Mouse (Mus musculus) heart, postnatal 0 days (tissue): ENCODE measurements at regions not wholly inside any gene's neighbourhood (a gene's known extent, or its start where the extent isn't known, plus 50 kb on each side); places are given as distances from the start of the nearest gene placed in this dataset. TPM values are rescaled to one million over a fixed set of nuclear protein-coding genes. Genes with fewer than 3 reads are reported as not detected.

Source experiments
- ATAC-seq: fragments of 200-750 bp; cut with Nextera tagmentation; 2 replicates; pipeline ENCODE4 v1.8.0; 2017; ENCODE audit warnings: low read depth, moderate number of reproducible peaks, moderate library complexity; ENCODE audit not compliant: insufficient read depth
- DNase-seq: peaks from one replicate; pipeline ENCODE4 v3.0.0-alpha.2; 2016; ENCODE audit warnings: low spot score
- H3K27ac ChIP-seq: fragments of 300-500 bp; sonication (generic); 2 replicates; pipeline ENCODE4 v1.5.1; 2014; ENCODE audit warnings: low read depth, mild to moderate bottlenecking
- H3K27me3 ChIP-seq: fragments of 300-500 bp; sonication (generic); 2 replicates; pipeline ENCODE4 v1.6.1; 2014; ENCODE audit warnings: low read length, mixed read lengths; ENCODE audit not compliant: control insufficient read depth, insufficient read depth
- H3K36me3 ChIP-seq: fragments of 300-500 bp; sonication (generic); replicated peaks from 2 replicates; pipeline ENCODE4 v1.6.1; 2014; ENCODE audit warnings: low read length, mixed read lengths; ENCODE audit not compliant: control insufficient read depth, insufficient read depth
- H3K4me1 ChIP-seq: fragments of 300-500 bp; sonication (generic); 2 replicates; pipeline ENCODE4 v1.6.1; 2014; ENCODE audit warnings: antibody characterized with exemption; ENCODE audit not compliant: control insufficient read depth, insufficient read depth
- H3K4me2 ChIP-seq: fragments of 300-500 bp; sonication (generic); 2 replicates; pipeline ENCODE4 v1.6.1; 2014; ENCODE audit warnings: low read depth, mild to moderate bottlenecking, low read length, moderate library complexity
- H3K4me3 ChIP-seq: fragments of 300-500 bp; sonication (generic); 2 replicates; pipeline ENCODE4 v1.5.1; 2014; ENCODE audit warnings: low read depth, low read length
- H3K9ac ChIP-seq: fragments of 300-500 bp; sonication (generic); replicated peaks from 2 replicates; pipeline ENCODE4 v1.6.1; 2014; ENCODE audit warnings: low read depth, low read length, mixed read lengths
- H3K9me3 ChIP-seq: fragments of 300-500 bp; sonication (generic); replicated peaks from 2 replicates; pipeline ENCODE4 v1.6.1; 2016; ENCODE audit warnings: low read length; ENCODE audit not compliant: control insufficient read depth
- CTCF ChIP-seq: IDR thresholded peaks from 2 replicates; pipeline ENCODE4 v1.5.1; 2016; ENCODE audit warnings: antibody characterized with exemption, control low read depth, low read depth
- EP300 ChIP-seq: IDR thresholded peaks from 2 replicates; pipeline ENCODE4 v1.6.1; 2016; ENCODE audit warnings: antibody characterized with exemption, low read depth
- WGBS: fragments of 180-500 bp; shearing (Covaris S2); extraction: QIAGEN DNeasy Blood & Tissue Kit; methylation state at CpG from one replicate; pipeline ENCODE4 v1.1.7; 2014; 5-methylcytosine and 5-hydroxymethylcytosine counted together
- microRNA-seq: library from miRNA; unstranded; fragments of <30 nt; microRNA quantifications from one replicate; pipeline ENCODE4, GENCODE M21; 2016

DNA sequence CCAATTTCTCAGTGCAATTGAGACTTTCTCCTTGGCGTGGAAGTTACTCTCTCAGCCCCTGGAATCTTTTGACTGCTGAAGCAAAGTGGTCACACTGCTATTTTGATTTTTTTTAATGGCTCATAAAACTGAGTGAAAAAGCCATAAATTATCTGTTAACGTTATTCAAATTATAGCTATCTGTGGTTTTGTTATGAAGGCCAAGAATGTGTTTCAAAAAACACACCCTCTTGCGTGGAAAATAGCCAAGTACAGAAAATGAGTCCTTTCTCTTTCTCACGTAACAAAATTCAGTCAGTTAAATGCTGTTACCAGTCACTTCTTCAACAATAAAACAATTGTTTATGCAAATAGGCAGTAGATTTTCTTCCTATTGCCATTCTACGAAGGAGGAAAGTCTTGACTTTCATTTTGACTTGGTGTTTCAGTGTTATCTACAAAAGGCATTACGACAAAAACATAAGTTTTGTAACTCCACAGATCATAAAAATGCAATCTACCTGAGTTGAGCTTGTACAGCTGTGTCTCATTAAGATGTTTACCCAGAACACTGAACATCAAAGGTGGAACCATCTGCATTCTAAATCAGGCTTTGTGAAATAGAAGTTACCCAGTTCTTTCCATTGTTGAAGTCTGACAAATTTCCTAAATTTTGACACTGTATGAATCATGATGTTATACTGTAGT, 299.3 kb downstream of the 1700008P02Rik start:
- no peak for TF ChIP-seq CTCF
- no peak for TF ChIP-seq EP300
- Histone ChIP-seq H3K4me3 (no peak overlapping the region), H3K36me3 (no peaks in the 10 kb centered on the region), H3K9ac (no peak overlapping the region), H3K9me3 (no peaks in the 10 kb centered on the region), H3K27me3 (no peaks in the 10 kb centered on the region), H3K4me1 (no peaks in the 10 kb centered on the region), H3K4me2 (0 out of 2 replicates have a peak overlapping the region, but pooled peaks have one; percentile 21), H3K27ac (no peak overlapping the region)
- DNase-seq = no peak
- ATAC-seq = no peak
- 56% methylated on average over 6 of the region's 6 CpGs for WGBS

GRCm38 (mm10) chr3:6289500-6289899, 330.7 kb downstream of the 1700008P02Rik start:
- no peak overlapping the region for H3K9ac ChIP-seq
- no peak overlapping the region for H3K4me2 ChIP-seq
- no peak for TF ChIP-seq EP300
- TF ChIP-seq CTCF = no peak
- H3K27ac ChIP-seq = no peak overlapping the region
- no peak overlapping the region for H3K4me3 ChIP-seq
- H3K36me3 ChIP-seq = no peaks in the 10 kb centered on the region
- no peaks in the 10 kb centered on the region for H3K9me3 ChIP-seq
- no peak for ATAC-seq
- no peaks in the 10 kb centered on the region for H3K27me3 ChIP-seq
- DNase-seq = no peak
- no peaks in the 10 kb centered on the region for H3K4me1 ChIP-seq

- H3K9ac ChIP-seq = no peak overlapping the region
- H3K27ac ChIP-seq = no peak overlapping the region
- no peak overlapping the region for H3K4me2 ChIP-seq
- H3K9me3 ChIP-seq = no peaks in the 10 kb centered on the region
- TF ChIP-seq CTCF (no peak), EP300 (no peak)
- H3K4me3 ChIP-seq = no peak overlapping the region
- H3K27me3 ChIP-seq = no peaks in the 10 kb centered on the region
- H3K4me1 ChIP-seq = no peaks in the 10 kb centered on the region
- DNase-seq = no peak
- no peaks in the 10 kb centered on the region for H3K36me3 ChIP-seq
- no peak for ATAC-seq
Measured at GRCm38 (mm10) chr3:6280636-6281035, 339.6 kb downstream of the 1700008P02Rik start.

Small RNA genes in the stretch of these regions (microRNA-seq; reads per million reads assigned to microRNA genes)
- gene Gm23147 = not detected
